Mouse (Mus musculus) C2C12 (cell line): ENCODE measurements around the gene Ugt8a. TPM values are rescaled to one million over a fixed set of nuclear protein-coding genes. Genes with fewer than 3 reads are reported as not detected.

Experiments
- H3K27me3 ChIP-seq: one replicate; pipeline ENCODE4 v1.6.1; 2011; ENCODE audit not compliant: control insufficient read depth, insufficient read depth, insufficient read length
- H3K36me3 ChIP-seq: one replicate; pipeline ENCODE4 v1.6.1; 2011; ENCODE audit not compliant: control insufficient read depth, insufficient read depth
- H3K4me3 ChIP-seq: one replicate; pipeline ENCODE4 v1.5.1; 2011; ENCODE audit warnings: mild to moderate bottlenecking, control low read depth; ENCODE audit not compliant: poor library complexity, insufficient read depth, severe bottlenecking
- H3K79me2 ChIP-seq: one replicate; pipeline ENCODE4 v1.6.1; 2011; ENCODE audit not compliant: control insufficient read depth, insufficient read depth
- H3K79me3 ChIP-seq: one replicate; pipeline ENCODE4 v1.6.1; 2011; ENCODE audit warnings: low read depth, control low read depth
- H3ac ChIP-seq: one replicate; pipeline ENCODE3; 2011; ENCODE audit warnings: low read depth; ENCODE audit not compliant: control insufficient read depth, insufficient read length
- CEBPB ChIP-seq: IDR thresholded peaks from one replicate; pipeline ENCODE4 v1.6.1; 2011; ENCODE audit warnings: low read depth, mild to moderate bottlenecking, control low read depth, moderate library complexity
- CTCF ChIP-seq: IDR thresholded peaks from one replicate; pipeline ENCODE4 v1.5.1; 2011; ENCODE audit not compliant: control insufficient read depth, insufficient read depth, insufficient read length
- FOSL1 ChIP-seq: IDR thresholded peaks from one replicate; pipeline ENCODE4 v1.8.0; 2011; ENCODE audit warnings: mild to moderate bottlenecking, low read length; ENCODE audit not compliant: poor library complexity, insufficient read depth, severe bottlenecking
- MAX ChIP-seq: IDR thresholded peaks from one replicate; pipeline ENCODE4 v1.6.1; 2011; ENCODE audit warnings: mild to moderate bottlenecking, control low read depth
- MYOD1 ChIP-seq: IDR thresholded peaks from one replicate; pipeline ENCODE4 v1.6.1; 2011; ENCODE audit warnings: low read depth; ENCODE audit not compliant: control insufficient read depth, insufficient read length
- MYOG ChIP-seq: IDR thresholded peaks from one replicate; pipeline ENCODE4 v1.6.1; 2011; ENCODE audit not compliant: control insufficient read depth, insufficient read length; ENCODE audit errors: extremely low read depth
- USF1 ChIP-seq: IDR thresholded peaks from one replicate; pipeline ENCODE4 v1.6.1; 2011; ENCODE audit warnings: low read depth, mild to moderate bottlenecking, control low read depth, moderate library complexity
- polyA plus RNA-seq: library from polyadenylated mRNA; unstranded; fragments of >200 nt; fragmentation: generic; extraction: Trizol; gene quantifications from one replicate; pipeline ENCODE4 v1.2.1, GENCODE M21; 2012; ENCODE audit warnings: missing spikeins

The Ugt8a gene
- polyA plus RNA-seq, 1 experiment = 0.01 TPM

GRCm38 (mm10) chr3:125935796-125936195 is 2.6 kb downstream of the Ugt8a start:
- Histone ChIP-seq H3K4me3 (no peak overlapping the region), H3K79me3 (no peaks in the 10 kb centered on the region), H3ac (no peak overlapping the region), H3K79me2 (no peaks in the 10 kb centered on the region), H3K27me3 (peaks cover 4% of the 10 kb centered on the region), H3K36me3 (no peaks in the 10 kb centered on the region)
- TF ChIP-seq FOSL1 = no peak
- TF ChIP-seq CTCF = no peak

GRCm38 (mm10) chr3:125932594-125933237 is 5.7 kb downstream of the Ugt8a start:
- TF ChIP-seq CTCF (no peak), FOSL1 (no peak), USF1 (no peak), MAX (no peak), MYOG (no peak), MYOD1 (no peak), CEBPB (no peak)
- Histone ChIP-seq H3K27me3 (peaks cover 2% of the 10 kb centered on the region), H3ac (no peak overlapping the region), H3K4me3 (no peak overlapping the region), H3K79me3 (no peaks in the 10 kb centered on the region), H3K36me3 (no peaks in the 10 kb centered on the region), H3K79me2 (no peaks in the 10 kb centered on the region)

- Histone ChIP-seq H3ac (no peak overlapping the region), H3K79me2 (no peaks in the 10 kb centered on the region), H3K79me3 (no peaks in the 10 kb centered on the region), H3K36me3 (no peaks in the 10 kb centered on the region), H3K27me3 (no peaks in the 10 kb centered on the region), H3K4me3 (no peak overlapping the region)
- TF ChIP-seq CTCF = no peak
- TF ChIP-seq MAX = no peak
- no peak for TF ChIP-seq MYOG
Observed at GRCm38 (mm10) chr3:125931059-125931458, 7.4 kb downstream of the Ugt8a start.

GRCm38 (mm10) chr3:125920876-125921275 is 17.5 kb downstream of the Ugt8a start:
- no peaks in the 10 kb centered on the region for H3K27me3 ChIP-seq
- no peak overlapping the region for H3K4me3 ChIP-seq
- H3K79me3 ChIP-seq = no peaks in the 10 kb centered on the region
- no peaks in the 10 kb centered on the region for H3K36me3 ChIP-seq
- no peak overlapping the region for H3ac ChIP-seq
- TF ChIP-seq FOSL1 (no peak), MAX (no peak), MYOD1 (no peak), CTCF (no peak), CEBPB (no peak), MYOG (no peak), USF1 (no peak)
- H3K79me2 ChIP-seq = no peaks in the 10 kb centered on the region

DNA sequence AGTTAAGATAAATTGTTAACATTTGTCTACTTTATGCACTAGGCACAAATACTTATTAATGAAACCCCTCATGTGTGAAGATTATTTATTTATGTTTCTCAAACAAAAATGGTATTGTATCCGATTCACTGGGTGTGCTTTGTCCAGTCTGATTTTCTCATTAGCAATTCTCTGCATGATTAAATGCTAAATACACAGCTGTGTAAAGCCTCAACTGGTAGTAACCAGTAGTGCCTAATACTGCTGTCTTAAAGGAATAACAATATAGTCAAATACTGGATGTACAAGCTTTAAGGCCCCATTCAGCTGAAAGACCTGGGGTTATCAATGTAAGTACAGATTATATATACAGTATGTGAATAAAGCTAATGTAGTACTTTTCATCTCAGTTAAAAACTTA is 39.4 kb downstream of the Ugt8a start:
- Histone ChIP-seq H3ac (no peak overlapping the region), H3K79me2 (no peaks in the 10 kb centered on the region), H3K79me3 (no peaks in the 10 kb centered on the region), H3K4me3 (no peak overlapping the region), H3K27me3 (no peaks in the 10 kb centered on the region), H3K36me3 (no peaks in the 10 kb centered on the region)
- TF ChIP-seq MYOD1 (no peak), CTCF (no peak)

GRCm38 (mm10) chr3:125887109-125887508 is 51.3 kb downstream of the Ugt8a start:
- Histone ChIP-seq H3K36me3 (no peaks in the 10 kb centered on the region), H3K79me2 (no peaks in the 10 kb centered on the region), H3ac (no peak overlapping the region), H3K27me3 (no peaks in the 10 kb centered on the region), H3K4me3 (no peak overlapping the region), H3K79me3 (no peaks in the 10 kb centered on the region)
- TF ChIP-seq FOSL1 (no peak), CTCF (no peak)

DNA sequence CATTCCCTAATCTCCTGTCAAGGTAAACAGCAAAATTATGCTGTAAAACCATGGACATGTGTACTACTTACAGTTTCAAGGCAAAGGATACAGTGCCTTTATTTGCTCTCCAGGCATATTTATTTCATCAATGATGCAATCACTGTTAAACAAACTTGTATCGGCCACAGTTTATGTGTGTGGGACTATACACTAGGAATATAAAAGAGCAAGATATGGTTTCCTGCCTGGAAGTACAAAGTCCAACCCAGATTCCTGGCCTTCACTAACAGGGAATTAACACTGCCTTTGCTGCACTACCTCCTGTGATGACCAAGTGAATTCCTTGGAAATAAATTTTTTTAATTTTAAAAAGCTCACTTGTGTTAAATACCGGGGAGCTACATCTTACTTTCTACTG is 53.5 kb downstream of the Ugt8a start:
- Histone ChIP-seq H3K27me3 (no peaks in the 10 kb centered on the region), H3K36me3 (no peaks in the 10 kb centered on the region)

More for the DNA sequence above, 53.5 kb downstream of the Ugt8a start:
- Histone ChIP-seq H3K4me3 (no peak overlapping the region), H3ac (no peak overlapping the region), H3K79me3 (no peaks in the 10 kb centered on the region), H3K79me2 (no peaks in the 10 kb centered on the region)
- TF ChIP-seq MAX (no peak), MYOD1 (no peak), MYOG (no peak), CEBPB (no peak), USF1 (no peak), FOSL1 (no peak), CTCF (no peak)
